Mouse (Mus musculus) gastrocnemius, adult 18-20 months (tissue): ENCODE results near the gene Vmp1. TPM values are rescaled to one million over a fixed set of nuclear protein-coding genes. Genes with fewer than 3 reads are reported as not detected.
A peak's percentile ranks its signal among the peaks of the same experiment; 100 is the strongest.

ENCODE experiments used
- DNase-seq: peaks from one replicate; pipeline ENCODE4 v3.0.0; 2021; ENCODE audit warnings: low spot score
- long read RNA-seq, 2 experiments: library from polyadenylated mRNA; stranded (forward); transcript quantifications; one replicate each; pipeline ENCODE4 v2.0.0; 2021
- total RNA-seq, 2 experiments: library from RNA; stranded (reverse); gene quantifications; 2 replicates each; pipeline ENCODE4 v1.2.3; 2021

Gene Vmp1
- total RNA-seq = 10 to 100 TPM; 76.3 to 84.8 TPM
- long read RNA-seq, experiment 1, transcript Vmp1-201 (12 exons, 2,787 nt) = major isoform, 114 of 141 reads
- long read RNA-seq, experiment 1, partial matches to known transcripts = 2 of 141 reads
- long read RNA-seq, experiment 1, other reads (novel, unspliced or antisense) = 20 of 141 reads
- long read RNA-seq, experiment 2, transcript Vmp1-201 (12 exons, 2,787 nt) = major isoform, 93 of 126 reads
- long read RNA-seq, experiment 2, partial matches to known transcripts = 5 of 126 reads
- long read RNA-seq, experiment 2, other reads (novel, unspliced or antisense) = 27 of 126 reads

DNA sequence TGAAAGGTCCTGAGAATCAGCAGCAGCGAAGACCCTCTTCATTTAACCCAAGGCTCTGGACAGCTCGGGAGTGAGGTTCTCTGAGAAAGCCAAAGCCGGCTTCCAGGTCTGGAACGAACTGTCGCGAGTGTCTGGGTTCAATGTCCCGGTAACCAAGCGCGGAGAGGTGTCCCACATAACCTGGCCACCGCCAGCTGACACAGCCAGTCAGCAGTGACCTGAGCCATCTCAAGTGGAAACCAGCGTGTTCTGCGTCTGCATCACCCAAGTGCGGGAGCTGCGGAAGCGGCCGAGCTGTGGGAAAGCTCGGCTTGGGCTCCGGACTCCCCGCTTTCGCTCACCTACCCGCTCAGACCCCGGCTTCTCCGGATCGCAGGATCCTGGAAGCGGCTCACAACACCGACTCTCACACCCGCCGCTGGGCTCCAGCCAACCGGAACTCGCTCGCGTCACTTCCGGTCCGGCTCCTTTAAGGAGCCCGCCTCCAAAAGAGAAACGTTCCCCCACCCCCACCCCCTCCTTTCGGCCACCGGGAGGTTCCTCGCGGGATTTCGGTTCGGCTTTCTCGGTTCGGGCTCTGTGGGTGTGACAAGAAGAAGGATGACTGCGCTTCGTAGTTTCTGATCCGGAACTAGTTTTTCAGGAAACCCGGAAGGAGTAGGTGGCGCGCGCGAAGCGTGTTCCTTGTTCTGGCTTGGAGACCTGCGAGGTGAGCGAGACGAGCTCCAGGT lies at the start of gene Vmp1, which contains the start of gene Ptrh2:
Vmp1 (minus strand) TSS at position 442 of the 731 bp plus-strand sequence.
Ptrh2 (plus strand) TSS at position 591 of the 731 bp plus-strand sequence.
- peak; percentile 93 for DNase-seq

- peak; percentile 43 for DNase-seq
Observed at GRCm38 (mm10) chr11:86731443-86731842, 47.8 kb upstream of the Vmp1 start.

GRCm38 (mm10) chr11:86725607-86726006 lies 42.0 kb upstream of the Vmp1 start:
- DNase-seq = no peak

DNA sequence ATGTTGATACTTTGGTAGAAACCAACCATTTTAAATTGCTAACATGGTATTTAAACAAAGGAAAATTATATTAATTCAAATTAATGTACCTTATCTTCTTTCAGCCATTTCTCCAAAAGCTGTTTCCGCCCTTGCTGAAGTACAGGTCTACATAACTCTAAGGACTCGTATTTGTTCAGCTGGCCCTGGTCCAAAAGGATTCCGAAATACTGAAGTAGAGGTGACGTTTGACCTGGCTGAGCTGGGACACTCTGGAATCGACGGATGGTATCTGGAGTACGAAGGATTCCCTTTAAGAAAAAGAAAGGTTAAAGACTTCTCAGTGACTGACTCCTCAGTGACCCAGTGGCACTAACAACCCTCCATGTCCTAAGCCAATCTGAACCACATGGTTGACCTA lies 41.3 kb upstream of the Vmp1 start:
- DNase-seq = no peak

DNA sequence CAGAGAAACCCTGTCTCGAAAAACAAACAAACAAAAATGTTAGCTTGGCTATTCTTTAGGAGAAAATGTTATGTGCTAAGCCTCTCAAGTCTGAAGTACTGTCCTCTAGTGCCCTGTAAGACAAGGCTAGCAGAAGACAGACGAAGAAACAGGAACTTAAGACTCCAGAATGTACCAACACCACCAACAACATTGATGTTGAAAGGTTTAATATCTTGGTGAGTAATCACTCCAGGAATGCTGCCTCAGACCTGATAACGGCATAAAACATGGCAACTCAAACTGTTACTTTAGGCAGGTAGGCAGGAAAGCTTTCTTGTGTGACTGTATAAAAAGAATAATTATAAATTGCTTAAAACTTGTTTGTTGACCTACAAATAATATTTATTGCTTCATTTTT lies 40.4 kb upstream of the Vmp1 start:
- DNase-seq = no peak

DNA sequence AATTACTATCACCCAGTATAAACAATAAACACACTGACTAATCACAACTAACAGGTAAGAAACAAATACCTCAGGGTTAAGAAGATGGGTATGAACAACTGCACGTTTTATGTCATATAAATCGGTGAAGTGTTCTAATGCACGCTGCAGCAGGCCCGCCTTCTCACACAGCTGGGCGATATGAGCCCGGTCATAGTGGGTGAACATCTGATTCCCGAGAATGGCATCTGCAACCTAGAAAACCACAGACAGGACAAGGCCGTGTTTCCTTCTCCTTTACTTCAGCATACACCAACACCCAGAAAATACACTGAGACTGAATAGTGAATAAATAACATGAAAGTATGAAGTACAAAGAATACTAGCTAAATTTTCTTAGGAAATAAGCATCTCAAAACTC lies 35.8 kb upstream of the Vmp1 start:
- DNase-seq = no peak

- no peak for DNase-seq
Observed at GRCm38 (mm10) chr11:86718369-86718768, 34.7 kb upstream of the Vmp1 start.

DNA sequence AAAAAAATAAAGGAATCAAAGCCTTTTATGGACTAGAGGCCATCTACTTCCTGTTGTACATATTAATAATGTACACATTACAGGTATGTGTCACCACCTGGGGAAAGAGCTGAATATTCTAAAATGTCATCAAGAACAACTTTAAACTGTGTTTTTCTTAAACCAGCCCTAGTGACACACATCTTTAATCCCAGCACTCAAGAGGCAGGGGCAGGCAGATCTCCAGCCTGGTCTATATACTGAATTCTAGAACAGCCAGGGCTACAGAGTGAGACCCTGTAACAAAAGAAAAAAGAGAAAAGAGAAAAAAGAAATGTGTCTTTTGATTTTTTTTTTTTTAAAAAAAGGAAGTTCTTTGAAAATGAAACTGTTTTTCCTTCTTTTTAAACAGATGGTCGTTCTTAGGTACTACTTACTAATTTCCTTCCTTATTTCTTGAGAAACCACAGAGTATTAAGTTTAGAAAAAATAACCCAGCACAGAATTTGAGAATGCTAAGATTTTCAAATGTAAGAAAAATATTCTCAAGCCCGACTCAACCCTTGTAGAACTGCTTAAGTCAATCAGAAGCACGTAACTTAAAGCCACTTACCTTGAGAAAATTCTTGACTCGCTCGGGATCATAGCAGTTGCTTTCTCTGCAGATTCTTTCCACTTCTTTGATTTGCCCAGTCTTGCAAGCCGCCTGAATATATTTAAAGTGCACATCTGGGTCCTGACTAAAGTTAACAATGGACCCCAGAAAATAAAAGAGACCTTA lies 33.9 kb upstream of the Vmp1 start:
- DNase-seq = no peak

DNA sequence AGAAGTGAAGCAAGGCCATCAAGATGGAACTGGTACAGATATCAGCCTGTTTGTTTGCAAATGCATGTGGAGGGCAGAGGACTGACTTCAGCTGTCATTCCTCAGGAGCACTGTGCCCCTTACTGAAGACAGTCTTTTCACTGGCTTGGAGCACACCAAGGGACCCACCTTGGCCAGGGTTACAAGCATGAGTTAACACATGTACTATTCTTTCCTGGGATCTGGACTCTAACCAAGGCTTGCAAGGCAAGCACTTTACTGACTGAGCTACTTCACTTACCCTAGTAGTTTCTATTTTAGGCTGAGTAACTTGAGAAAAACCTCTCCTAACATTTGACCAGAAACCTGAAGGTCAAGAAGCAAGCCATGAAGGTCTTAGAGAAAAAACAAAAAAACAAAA lies 31.0 kb upstream of the Vmp1 start:
- peak; percentile 74 for DNase-seq

DNA sequence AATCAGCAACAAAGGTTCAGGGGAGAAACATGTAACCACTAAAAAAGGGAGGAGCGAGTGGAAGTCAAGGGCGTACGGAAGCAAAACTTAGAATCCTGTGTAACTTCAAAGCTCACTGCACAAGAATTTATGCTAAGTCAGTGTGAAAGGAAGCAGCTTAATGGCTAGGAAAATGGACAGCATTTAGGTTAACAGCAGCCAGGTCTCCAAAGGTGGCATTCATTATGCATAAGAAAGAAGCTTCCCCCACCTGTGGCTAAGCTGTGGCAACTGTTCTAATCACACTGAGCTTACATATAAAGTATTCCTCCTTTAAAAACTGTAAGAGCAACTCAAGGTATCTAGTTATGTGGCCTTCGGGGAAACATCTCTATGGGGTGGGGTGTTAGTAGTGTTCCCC lies 17.5 kb upstream of the Vmp1 start:
- no peak for DNase-seq

- no peak for DNase-seq
Observed at GRCm38 (mm10) chr11:86695461-86695860, 11.8 kb upstream of the Vmp1 start.

- DNase-seq = no peak
Observed at GRCm38 (mm10) chr11:86692546-86692945, 8.9 kb upstream of the Vmp1 start.

DNA sequence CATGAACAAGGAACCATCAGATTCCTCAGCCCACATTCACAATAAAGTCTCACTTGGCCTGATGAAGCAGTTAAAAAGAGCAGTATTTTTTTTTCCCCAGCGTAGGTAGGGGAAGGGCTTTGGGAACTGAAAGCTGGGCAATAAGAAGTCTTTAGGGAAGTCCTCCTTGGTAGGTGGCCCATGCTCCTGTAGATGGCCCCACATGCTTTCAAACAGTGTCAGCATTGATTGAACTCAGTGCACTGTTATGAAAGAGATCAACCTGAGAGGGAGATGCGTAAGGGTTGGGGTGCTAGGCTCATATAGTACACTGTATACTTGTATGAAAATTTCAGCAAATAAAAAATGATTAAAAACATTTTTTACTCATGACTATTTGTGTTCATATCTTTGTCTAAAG lies 8.3 kb upstream of the Vmp1 start:
- no peak for DNase-seq

DNA sequence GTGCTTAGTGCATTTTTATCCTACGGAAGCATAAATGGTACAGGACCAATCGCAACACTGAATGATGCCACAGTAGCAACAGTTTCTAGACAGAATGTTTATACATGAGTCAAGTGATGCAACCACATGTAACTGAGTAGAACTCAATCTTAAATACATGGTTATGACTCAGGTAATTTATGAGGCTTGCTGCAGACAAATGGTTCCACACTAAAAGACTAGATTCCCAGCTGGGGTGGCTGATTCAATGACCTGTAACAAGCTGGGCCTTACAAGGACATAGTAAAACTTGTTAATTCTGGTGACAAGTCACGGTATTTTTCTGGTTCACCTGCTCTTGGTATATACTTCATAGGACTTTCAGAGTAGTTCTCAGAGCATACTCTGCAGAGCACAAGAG lies 7.8 kb upstream of the Vmp1 start:
- no peak for DNase-seq

DNA sequence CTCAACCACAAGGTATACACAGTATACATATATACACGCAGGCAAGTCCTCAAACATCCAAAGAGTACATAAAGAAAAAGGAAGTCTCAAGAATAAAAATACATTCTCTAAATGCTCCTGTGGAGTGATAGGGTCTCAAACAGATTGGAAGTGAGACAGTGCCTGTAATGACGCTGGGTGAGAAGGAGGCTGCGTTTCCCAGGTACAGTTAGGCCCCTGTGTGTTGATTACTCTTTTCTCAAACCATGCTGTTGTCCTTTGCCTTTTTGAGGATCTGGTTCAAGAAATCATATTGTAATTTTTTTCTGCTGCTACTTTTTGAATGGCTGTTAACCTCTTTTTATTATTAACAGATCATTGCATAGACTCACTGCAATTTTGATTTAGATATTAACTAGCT lies 6.7 kb upstream of the Vmp1 start:
- DNase-seq = no peak

GRCm38 (mm10) chr11:86685366-86685765 lies 1.7 kb upstream of the Vmp1 start:
- DNase-seq = no peak

DNA sequence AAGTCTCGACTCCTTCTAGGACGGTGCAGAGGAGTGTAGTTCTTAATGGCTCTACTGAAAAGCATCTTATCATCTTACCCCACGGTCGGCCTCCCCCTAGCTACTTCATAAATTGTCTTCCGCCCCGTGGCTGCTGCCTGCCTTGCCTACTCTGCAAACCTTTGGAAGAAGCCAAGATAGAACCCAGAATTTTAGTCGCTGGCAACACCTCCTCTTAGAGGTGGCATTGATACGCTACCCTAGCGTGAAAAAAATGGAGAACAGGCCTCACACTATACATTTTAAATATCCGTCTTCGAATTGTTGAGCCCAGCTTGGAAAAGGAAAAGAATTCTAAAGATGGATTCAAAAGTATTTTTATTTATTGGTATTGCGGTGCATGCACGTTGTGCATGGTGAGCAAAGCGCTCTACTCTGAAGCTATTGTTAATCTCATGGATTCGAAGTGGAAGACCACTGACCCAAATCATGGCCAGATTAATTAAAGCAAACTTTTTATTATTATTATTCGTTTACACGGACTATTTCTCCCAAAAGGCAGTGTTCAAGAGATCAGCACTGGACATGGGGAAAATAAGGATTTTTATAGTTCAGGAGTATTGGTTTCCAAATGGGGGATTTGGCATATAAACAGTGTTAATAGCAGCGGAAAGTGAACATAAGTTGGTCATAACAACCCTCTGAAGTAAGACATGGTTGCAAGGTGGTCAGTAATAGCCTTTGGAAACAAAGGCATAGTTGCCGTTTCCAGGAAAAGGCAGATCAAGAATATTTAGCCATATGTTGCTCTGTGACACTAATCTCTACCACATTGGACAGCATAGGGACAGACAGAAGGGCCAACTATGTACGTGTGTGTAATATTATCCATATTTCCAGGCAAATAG lies 733 bp upstream of the Vmp1 start:
- no peak for DNase-seq

- no peak for DNase-seq
Observed at GRCm38 (mm10) chr11:86682861-86683260, 775 bp downstream of the Vmp1 start.

DNA sequence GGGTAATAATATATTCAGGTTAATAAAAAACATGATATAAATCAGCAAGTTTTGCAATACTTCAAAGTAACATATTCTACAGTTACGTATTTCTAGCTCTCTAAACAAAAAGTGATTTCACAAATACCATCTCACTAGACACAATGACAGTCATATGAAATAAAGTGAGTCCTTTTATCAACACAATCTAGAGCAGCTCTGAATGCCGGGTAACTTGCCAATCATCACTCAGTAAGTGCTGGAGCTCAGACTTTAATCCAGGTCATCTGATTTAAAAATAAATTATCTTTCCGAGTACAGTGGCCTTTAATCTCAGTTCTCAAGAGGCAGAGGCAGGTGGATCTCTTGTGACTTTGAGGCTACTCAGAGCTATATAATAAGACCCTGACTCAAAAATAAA lies 2.2 kb downstream of the Vmp1 start:
- DNase-seq = no peak

DNA sequence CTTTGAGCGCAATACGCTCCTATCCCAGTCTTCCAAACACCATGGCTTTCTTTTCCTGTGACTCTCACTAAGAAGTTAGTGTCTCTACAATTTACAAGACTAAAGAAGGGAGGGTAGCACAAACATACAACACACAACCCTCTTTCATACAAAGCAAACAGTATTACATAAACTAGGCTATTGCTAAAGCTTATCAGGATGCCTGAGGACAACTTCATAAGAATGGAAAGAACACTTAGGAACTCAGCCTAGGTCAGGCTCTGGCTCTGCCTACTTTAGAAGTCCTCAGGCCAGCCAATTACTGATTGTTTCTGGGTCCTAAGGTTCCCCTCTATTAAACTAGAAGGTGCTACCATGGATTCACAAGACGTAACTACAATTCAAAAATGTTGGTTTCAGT lies 2.9 kb downstream of the Vmp1 start:
- no peak for DNase-seq

GRCm38 (mm10) chr11:86678957-86679356 lies 4.7 kb downstream of the Vmp1 start:
- DNase-seq = no peak
